9 mouse cellular contexts compared by ENCODE assay signal in genomic region chr11:11850476-11851267, GRCm38 (mm10). TPM values are rescaled to one million over a fixed set of nuclear protein-coding genes. Genes with fewer than 3 reads are reported as not detected.
DNase-seq lines count a peak whose midpoint lies in the region; ATAC-seq and TF ChIP-seq lines count a peak whose summit lies in the region.
"Had no signal": no experiment of that assay in that cellular context is flagged by ENCODE, and none has a peak within 500 bp of the region (broad histone marks: within the 10 kb centered on the region; RNA-seq: fewer than 3 reads in every experiment).

No protein-coding gene starts in this region.

- no peak overlapping the region for H3K9ac ChIP-seq in midbrain, postnatal 0 days (replicated peaks; ENCODE audit: low read length, poor library complexity, severe bottlenecking)
- no peak overlapping the region for H3K9ac ChIP-seq in limb, embryonic 13.5 days

- H3K4me1 ChIP-seq in midbrain, embryonic 10.5 days = peaks cover 32% of the 10 kb centered on the region
- 0 out of 2 replicates have a peak, but pooled peaks cover 4% of the 10 kb centered on the region for H3K4me1 ChIP-seq in midbrain, postnatal 0 days (ENCODE audit: insufficient read depth, low read length)
- peaks cover 43% of the 10 kb centered on the region for H3K4me1 ChIP-seq in limb, embryonic 13.5 days
- no peaks in the 10 kb centered on the region for H3K4me1 ChIP-seq in kidney, adult 2 months (ENCODE audit: control insufficient read depth, insufficient read depth, low read length)

- no peaks in the 10 kb centered on the region for H3K27me3 ChIP-seq in midbrain, embryonic 10.5 days (ENCODE audit: low read depth, poor library complexity, severe bottlenecking)
- no peaks in the 10 kb centered on the region for H3K27me3 ChIP-seq in midbrain, postnatal 0 days (ENCODE audit: insufficient read depth, low read length)
- H3K27me3 ChIP-seq in limb, embryonic 13.5 days = no peaks in the 10 kb centered on the region
- H3K27me3 ChIP-seq in kidney, adult 2 months (replicated peaks; ENCODE audit: control insufficient read depth, insufficient read depth, low read length) = no peaks in the 10 kb centered on the region

- peak overlapping the region; percentile 91 for H3K27ac ChIP-seq in gastrocnemius, adult 2 months
- H3K27ac ChIP-seq in midbrain, embryonic 10.5 days (replicated peaks) = peak overlapping the region; percentile 50
- H3K27ac ChIP-seq in midbrain, postnatal 0 days (ENCODE audit: low read depth, low read length) = no peak overlapping the region
- peak overlapping the region; percentile 75 for H3K27ac ChIP-seq in limb, embryonic 13.5 days
- no peak overlapping the region for H3K27ac ChIP-seq in kidney, adult 2 months (ENCODE audit: insufficient read depth, low read depth, low read length)

- H3K9me3 ChIP-seq in midbrain, embryonic 10.5 days (replicated peaks) = no peaks in the 10 kb centered on the region
- no peaks in the 10 kb centered on the region for H3K9me3 ChIP-seq in midbrain, postnatal 0 days (ENCODE audit: low read length)
- H3K9me3 ChIP-seq in limb, embryonic 13.5 days = no peaks in the 10 kb centered on the region

- no peak overlapping the region for H3K4me3 ChIP-seq in gastrocnemius, adult 2 months
- H3K4me3 ChIP-seq in midbrain, embryonic 10.5 days = no peak overlapping the region
- no peak overlapping the region for H3K4me3 ChIP-seq in midbrain, postnatal 0 days (ENCODE audit: low read depth, low read length)
- no peak overlapping the region for H3K4me3 ChIP-seq in limb, embryonic 13.5 days
- H3K4me3 ChIP-seq in kidney, adult 2 months (ENCODE audit: insufficient read depth, low read depth, low read length) = no peak overlapping the region

- no peak overlapping the region for H3K4me2 ChIP-seq in midbrain, postnatal 0 days (ENCODE audit: low read depth, low read length, poor library complexity, severe bottlenecking)
- H3K4me2 ChIP-seq in limb, embryonic 13.5 days (replicated peaks) = no peak overlapping the region

- DNase-seq in gastrocnemius, adult 2 months = peak; percentile 72
- no peak for DNase-seq in gastrocnemius, postnatal 36 days
- DNase-seq in midbrain, embryonic 10.5 days (ENCODE audit: low spot score) = no peak
- no peak for DNase-seq in midbrain, postnatal 0 days (ENCODE audit: low spot score)
- DNase-seq in right cerebral cortex, postnatal 25 days = no peak
- no peak for DNase-seq in kidney, adult 2 months
- DNase-seq in ovary, adult 18-20 months (ENCODE audit: low spot score) = no peak
- DNase-seq: kidney, adult 9 months had no signal

- no peak for TF ChIP-seq CTCF in gastrocnemius, adult 2 months (IDR thresholded peaks at IDR 0.05)
- no peak for TF ChIP-seq CTCF in midbrain, postnatal 0 days (IDR thresholded peaks at IDR 0.05)
- TF ChIP-seq CTCF in kidney, adult 2 months (conservative IDR thresholded peaks at IDR 0.05; ENCODE audit: insufficient read depth, insufficient read length, low read depth, low read length) = no peak

- no peak for TF ChIP-seq POLR2A in kidney, adult 2 months (IDR thresholded peaks at IDR 0.05; ENCODE audit: low read depth, low read length)

- 82% methylated on average over 6 of the region's 6 CpGs for whole genome bisulfite sequencing in midbrain, embryonic 10.5 days
- 61% methylated on average over 6 of the region's 6 CpGs for WGBS in midbrain, postnatal 0 days
- WGBS in limb, embryonic 13.5 days = 53% methylated on average over 6 of the region's 6 CpGs
- WGBS in kidney, adult 2 months = 75% methylated on average over 6 of the region's 6 CpGs

- H3K36me3 ChIP-seq in midbrain, embryonic 10.5 days = no peaks in the 10 kb centered on the region
- H3K36me3 ChIP-seq in midbrain, postnatal 0 days (ENCODE audit: insufficient read depth, low read length) = no peaks in the 10 kb centered on the region
- H3K36me3 ChIP-seq in limb, embryonic 13.5 days = no peaks in the 10 kb centered on the region
- no peaks in the 10 kb centered on the region for H3K36me3 ChIP-seq in kidney, adult 2 months (ENCODE audit: control insufficient read depth, insufficient read depth, low read length)

- ATAC-seq in midbrain, postnatal 0 days (ENCODE audit: low FRiP score) = no peak
- ATAC-seq in limb, embryonic 13.5 days (ENCODE audit: low FRiP score, low read depth) = no peak

- intact Hi-C loops in gastrocnemius, adult 2 months (cut with DNase I) = no loop called here
- intact Hi-C loops in gastrocnemius, postnatal 36 days (cut with DNase I) = loop anchor here (5.0 kb wide), 1 partner anchor 42 kb away; no protein-coding TSS in a partner anchor

RNA-seq across cellular contexts. Expression of gene Fignl1, which starts 41.9 kb away (rescaled TPM):
- total RNA-seq in gastrocnemius, adult 2 months (2021) = under 1 TPM in 1 of 2 experiments, not detected in 1; 0.22 TPM
- total RNA-seq in gastrocnemius, postnatal 36 days (2021) = under 1 TPM; 0.30 to 0.36 TPM
- polyA plus RNA-seq in midbrain, embryonic 10.5 days (2016; fragmentation: Nextera tagmentation; extraction: Ambion mirVana) = 103 and 112 TPM in 2 replicates
- total RNA-seq in midbrain, postnatal 0 days (2014; rRNA removed) = 4.4 and 5.2 TPM in 2 replicates
- 2.2 and 3.7 TPM in 2 replicates for polyA plus RNA-seq in midbrain, postnatal 0 days (2015; fragmentation: Nextera tagmentation; extraction: Ambion mirVana)
- 53.9 and 57.4 TPM in 2 replicates for polyA plus RNA-seq in limb, embryonic 13.5 days (2015; fragmentation: Nextera tagmentation; extraction: Ambion mirVana)
- 0.10 and 0.28 TPM in 2 replicates for polyA plus RNA-seq in kidney, adult 2 months (2012; rRNA removed)

RNA-seq across cellular contexts. Expression of gene Ddc, which starts 47.3 kb away (rescaled TPM):
- under 1 TPM; 0.61 to 0.81 TPM for total RNA-seq in gastrocnemius, adult 2 months (2021)
- total RNA-seq in gastrocnemius, postnatal 36 days (2021) = under 1 TPM; 0.66 to 0.86 TPM
- polyA plus RNA-seq in midbrain, embryonic 10.5 days (2016; fragmentation: Nextera tagmentation; extraction: Ambion mirVana) = 13.6 and 15.8 TPM in 2 replicates
- total RNA-seq in midbrain, postnatal 0 days (2014; rRNA removed) = 27.4 and 35.0 TPM in 2 replicates
- polyA plus RNA-seq in midbrain, postnatal 0 days (2015; fragmentation: Nextera tagmentation; extraction: Ambion mirVana) = 23.0 and 23.4 TPM in 2 replicates
- polyA plus RNA-seq in limb, embryonic 13.5 days (2015; fragmentation: Nextera tagmentation; extraction: Ambion mirVana) = 16.8 and 18.4 TPM in 2 replicates
- 96.2 and 103 TPM in 2 replicates for polyA plus RNA-seq in kidney, adult 2 months (2012; rRNA removed)

Comparison
In these comparisons a context has a peak if more than half of its experiments do, and no peak if none do; other contexts are left out.
1. H3K27ac ChIP-seq: peak in gastrocnemius, adult 2 months (single experiment), midbrain, embryonic 10.5 days (single experiment) and limb, embryonic 13.5 days (single experiment); none in midbrain, postnatal 0 days (single experiment) and kidney, adult 2 months (single experiment).
2. RNA of gene Fignl1, which starts 41.9 kb away (polyA plus RNA-seq): 103 to 112 TPM in midbrain, embryonic 10.5 days and 53.9 to 57.4 TPM in limb, embryonic 13.5 days; 2.2 to 3.7 TPM in midbrain, postnatal 0 days and 0.10 to 0.28 TPM in kidney, adult 2 months; every median in the first group is over 10 times any median in the second.